Mouse (Mus musculus): ENCODE measurements at regions not wholly inside any gene's neighbourhood (a gene's known extent, or its start where the extent isn't known, plus 50 kb on each side); places are given as distances from the start of the nearest gene placed in this dataset.

- no peak for DNase-seq
Observed at GRCm38 (mm10) chr9:13905086-13905669, 77.7 kb downstream of the Fam76b start.

- no peak for DNase-seq
Observed at GRCm38 (mm10) chr9:13906736-13907135, 79.2 kb downstream of the Fam76b start.

- no peak for DNase-seq
Observed at GRCm38 (mm10) chr9:13909604-13910003, 82.1 kb downstream of the Fam76b start.

- no peak for DNase-seq
Observed at GRCm38 (mm10) chr9:13910091-13910490, 82.6 kb downstream of the Fam76b start.

GRCm38 (mm10) chr9:13913459-13913858 lies 85.9 kb downstream of the Fam76b start:
- DNase-seq: no peak

- no peak for DNase-seq
Observed at GRCm38 (mm10) chr9:13914131-13914530, 86.6 kb downstream of the Fam76b start.

- DNase-seq: no peak
Observed at GRCm38 (mm10) chr9:13914847-13915246, 87.3 kb downstream of the Fam76b start.

- DNase-seq: no peak
Observed at GRCm38 (mm10) chr9:13916837-13917236, 89.3 kb downstream of the Fam76b start.

GRCm38 (mm10) chr9:13918606-13919202 lies 91.2 kb downstream of the Fam76b start:
- no peak for DNase-seq

GRCm38 (mm10) chr9:13919739-13920410 lies 92.4 kb downstream of the Fam76b start:
- no peak for DNase-seq

- DNase-seq: no peak
Observed at GRCm38 (mm10) chr9:13920623-13921022, 93.1 kb downstream of the Fam76b start.

GRCm38 (mm10) chr9:13932001-13932508 lies 104.5 kb downstream of the Fam76b start:
- DNase-seq: peak; percentile 0

GRCm38 (mm10) chr9:13933404-13933803 lies 105.9 kb downstream of the Fam76b start:
- no peak for DNase-seq

- no peak for DNase-seq
Observed at GRCm38 (mm10) chr9:13937301-13937700, 109.8 kb downstream of the Fam76b start.

- DNase-seq: no peak
Observed at GRCm38 (mm10) chr9:13946519-13946918, 119.0 kb downstream of the Fam76b start.

- no peak for DNase-seq
Observed at GRCm38 (mm10) chr9:13952157-13952556, 124.6 kb downstream of the Fam76b start.

- no peak for DNase-seq
Observed at GRCm38 (mm10) chr9:13963140-13963763, 135.7 kb downstream of the Fam76b start.

- DNase-seq: no peak
Observed at GRCm38 (mm10) chr9:13963796-13964195, 136.3 kb downstream of the Fam76b start.

- no peak for DNase-seq
Observed at GRCm38 (mm10) chr9:13964256-13964655, 136.7 kb downstream of the Fam76b start.

GRCm38 (mm10) chr9:13966212-13966611 lies 138.7 kb downstream of the Fam76b start:
- DNase-seq: no peak

- no peak for DNase-seq
Observed at GRCm38 (mm10) chr9:13969262-13969661, 141.7 kb downstream of the Fam76b start.

- DNase-seq: no peak
Observed at GRCm38 (mm10) chr9:13973600-13973999, 146.1 kb downstream of the Fam76b start.

- DNase-seq: no peak
Observed at GRCm38 (mm10) chr9:13974870-13975269, 147.4 kb downstream of the Fam76b start.

- DNase-seq: no peak
Observed at GRCm38 (mm10) chr9:13978842-13979241, 151.3 kb downstream of the Fam76b start.
